Mouse (Mus musculus): ENCODE data around the gene Tapbp.
"Not testable (repeated sequence)": the region's sequence is repeated elsewhere in the genome, so short reads cannot be mapped to it uniquely, and the experiment has no call there.

The Tapbp gene

GRCm38 (mm10) chr17:33915671-33916250 is at the start of gene Tapbp, which contains the start of gene Zbtb22:
TSS of gene Tapbp (plus strand) at chr17:33915899.
TSS of gene Zbtb22 (plus strand) at chr17:33915904.
- no peaks in the 10 kb centered on the region for H3K27me3 ChIP-seq (ENCODE audit: insufficient read depth, low read length)
- peak within 1 kb of the TSS; percentile 80 for H3K4me3 ChIP-seq (replicated peaks; ENCODE audit: low read length)
- no peaks in the 10 kb centered on the region for H3K9me3 ChIP-seq (ENCODE audit: low read length)
- peaks cover 87% of the 10 kb centered on the region for H3K4me1 ChIP-seq (replicated peaks; ENCODE audit: low read depth, low read length)
- H3K36me3 ChIP-seq (ENCODE audit: insufficient read depth, low read length) = peaks cover 65% of the 10 kb centered on the region
- no peak for TF ChIP-seq CTCF (conservative IDR thresholded peaks at IDR 0.05; ENCODE audit: low read length)
- TF ChIP-seq NANOG (IDR thresholded peaks at IDR 0.05; ENCODE audit: borderline replicate concordance, low read length) = peak; percentile 40; the same call in 1 of the 2 replicates

- Histone ChIP-seq H3K36me3 (ENCODE audit: insufficient read depth, low read length) (peaks cover 36% of the 10 kb centered on the region), H3K4me3 (replicated peaks; ENCODE audit: low read length) (peak within 1 kb of the TSS; percentile 23; the same call in 1 of the 2 replicates), H3K4me1 (replicated peaks; ENCODE audit: low read depth, low read length) (peaks cover 20% of the 10 kb centered on the region)
- H3K9me3 ChIP-seq (ENCODE audit: low read length); H3K27me3 ChIP-seq (ENCODE audit: insufficient read depth, low read length): not testable (repeated sequence)
These were observed 42.2 kb upstream of the Tapbp start, which contains the start of gene Gm7029 for GRCm38 (mm10) chr17:33873537-33873936. TSS of gene Gm7029 (plus strand) at chr17:33873837.

DNA sequence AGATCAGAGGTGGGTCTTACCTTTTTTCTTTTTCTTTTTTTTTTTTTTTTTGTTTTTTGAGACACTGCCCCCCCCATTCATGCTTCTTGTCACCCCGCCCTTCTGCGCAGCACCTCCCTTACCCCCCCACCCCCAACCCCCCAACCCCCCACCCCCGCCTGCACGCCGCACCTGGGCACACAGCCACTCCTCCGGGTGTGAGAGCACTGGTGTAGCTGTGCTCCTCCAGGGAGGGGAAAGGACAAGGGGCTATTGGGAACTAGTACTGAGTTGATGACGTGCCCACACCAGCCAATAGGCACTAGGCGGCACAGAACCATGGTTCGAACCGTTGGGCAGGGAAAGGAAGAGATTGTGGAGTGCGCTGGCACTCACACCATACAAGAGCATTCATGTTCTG is 41.3 kb upstream of the Tapbp start:
- Histone ChIP-seq H3K9me3 (ENCODE audit: low read length) (no peaks in the 10 kb centered on the region), H3K4me3 (replicated peaks; ENCODE audit: low read length) (peak overlapping the region; percentile 23; the same call in 1 of the 2 replicates), H3K4me1 (replicated peaks; ENCODE audit: low read depth, low read length) (peaks cover 20% of the 10 kb centered on the region), H3K36me3 (ENCODE audit: insufficient read depth, low read length) (peaks cover 45% of the 10 kb centered on the region), H3K27me3 (ENCODE audit: insufficient read depth, low read length) (no peaks in the 10 kb centered on the region)
- no peak for TF ChIP-seq POU5F1 (IDR thresholded peaks at IDR 0.05; ENCODE audit: borderline replicate concordance, low read length)
- no peak for TF ChIP-seq CTCF (conservative IDR thresholded peaks at IDR 0.05; ENCODE audit: low read length)
- TF ChIP-seq NANOG (IDR thresholded peaks at IDR 0.05; ENCODE audit: borderline replicate concordance, low read length) = no peak

- H3K36me3 ChIP-seq (ENCODE audit: insufficient read depth, low read length) = peaks cover 59% of the 10 kb centered on the region
These were observed 39.9 kb upstream of the Tapbp start for GRCm38 (mm10) chr17:33875797-33876196.

DNA sequence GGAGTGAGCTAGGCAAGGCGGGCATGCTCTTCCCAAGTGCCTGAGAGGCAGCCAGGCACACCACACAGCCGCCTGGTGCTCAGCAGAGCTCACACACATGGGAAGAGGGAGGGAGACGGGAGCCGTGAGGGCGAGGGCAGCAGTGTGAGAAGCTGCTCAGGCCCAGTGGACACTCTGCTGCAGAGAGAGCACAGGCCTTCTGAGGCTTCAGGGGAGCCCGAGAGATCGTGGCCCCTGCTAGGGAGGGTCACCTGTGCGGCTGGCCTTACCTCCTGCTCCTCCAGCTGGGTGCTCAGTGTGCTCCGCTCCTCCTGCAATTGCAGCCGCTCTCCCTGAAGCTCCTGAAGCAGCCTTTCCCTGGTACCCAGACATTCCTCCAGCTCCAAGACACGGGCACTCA is 31.4 kb upstream of the Tapbp start:
- H3K4me3 ChIP-seq (replicated peaks; ENCODE audit: low read length) = 0 out of 2 replicates have a peak overlapping the region, but pooled peaks have one; percentile 37
- not testable (repeated sequence) for H3K9me3 ChIP-seq (ENCODE audit: low read length); H3K27me3 ChIP-seq (ENCODE audit: insufficient read depth, low read length)

More at GRCm38 (mm10) chr17:33875797-33876196, 39.9 kb upstream of the Tapbp start:
- not testable (repeated sequence) for H3K4me3 ChIP-seq (replicated peaks; ENCODE audit: low read length); H3K27me3 ChIP-seq (ENCODE audit: insufficient read depth, low read length); H3K9me3 ChIP-seq (ENCODE audit: low read length)
- H3K4me1 ChIP-seq (replicated peaks; ENCODE audit: low read depth, low read length) = peaks cover 22% of the 10 kb centered on the region
- peak; percentile 12; the same call in 1 of the 2 replicates for TF ChIP-seq CTCF (conservative IDR thresholded peaks at IDR 0.05; ENCODE audit: low read length)

DNA sequence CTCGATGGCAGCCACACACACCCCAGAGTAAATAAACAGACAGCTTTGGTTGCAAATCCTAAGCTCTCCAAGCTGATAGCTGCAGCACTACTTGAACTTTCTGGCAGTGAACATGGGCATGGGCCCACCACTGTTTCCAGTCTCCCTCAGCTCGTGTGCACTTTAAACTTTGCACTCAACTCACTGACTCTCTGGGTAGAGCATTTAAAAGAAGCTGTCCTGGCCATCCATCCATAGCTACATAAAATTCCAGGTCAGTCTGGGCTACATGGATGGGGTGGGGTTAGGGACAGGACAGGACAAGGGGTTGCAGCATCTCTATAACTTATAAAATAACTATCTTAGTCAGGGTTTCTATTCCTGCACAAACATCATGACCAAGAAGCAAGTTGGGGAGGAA is 27.9 kb upstream of the Tapbp start:
- H3K27me3 ChIP-seq (ENCODE audit: insufficient read depth, low read length); H3K9me3 ChIP-seq (ENCODE audit: low read length): not testable (repeated sequence)
- Histone ChIP-seq H3K36me3 (ENCODE audit: insufficient read depth, low read length) (peaks cover 55% of the 10 kb centered on the region), H3K4me3 (replicated peaks; ENCODE audit: low read length) (peak overlapping the region; percentile 89), H3K4me1 (replicated peaks; ENCODE audit: low read depth, low read length) (peaks cover 65% of the 10 kb centered on the region)

More for the DNA sequence above, 31.4 kb upstream of the Tapbp start:
- H3K36me3 ChIP-seq (ENCODE audit: insufficient read depth, low read length) = peaks cover 88% of the 10 kb centered on the region
- peaks cover 67% of the 10 kb centered on the region for H3K4me1 ChIP-seq (replicated peaks; ENCODE audit: low read depth, low read length)

- not testable (repeated sequence) for H3K9me3 ChIP-seq (ENCODE audit: low read length); H3K27me3 ChIP-seq (ENCODE audit: insufficient read depth, low read length)
- peaks cover 66% of the 10 kb centered on the region for H3K4me1 ChIP-seq (replicated peaks; ENCODE audit: low read depth, low read length)
- peaks cover 50% of the 10 kb centered on the region for H3K36me3 ChIP-seq (ENCODE audit: insufficient read depth, low read length)
- H3K4me3 ChIP-seq (replicated peaks; ENCODE audit: low read length) = peak overlapping the region; percentile 89
These were observed 27.5 kb upstream of the Tapbp start for GRCm38 (mm10) chr17:33888230-33888629.

- H3K9me3 ChIP-seq (ENCODE audit: low read length); H3K27me3 ChIP-seq (ENCODE audit: insufficient read depth, low read length): not testable (repeated sequence)
- Histone ChIP-seq H3K36me3 (ENCODE audit: insufficient read depth, low read length) (peaks cover 37% of the 10 kb centered on the region), H3K4me3 (replicated peaks; ENCODE audit: low read length) (peak overlapping the region; percentile 89), H3K4me1 (replicated peaks; ENCODE audit: low read depth, low read length) (peaks cover 72% of the 10 kb centered on the region)
These were observed 25.7 kb upstream of the Tapbp start for GRCm38 (mm10) chr17:33889941-33890532.

DNA sequence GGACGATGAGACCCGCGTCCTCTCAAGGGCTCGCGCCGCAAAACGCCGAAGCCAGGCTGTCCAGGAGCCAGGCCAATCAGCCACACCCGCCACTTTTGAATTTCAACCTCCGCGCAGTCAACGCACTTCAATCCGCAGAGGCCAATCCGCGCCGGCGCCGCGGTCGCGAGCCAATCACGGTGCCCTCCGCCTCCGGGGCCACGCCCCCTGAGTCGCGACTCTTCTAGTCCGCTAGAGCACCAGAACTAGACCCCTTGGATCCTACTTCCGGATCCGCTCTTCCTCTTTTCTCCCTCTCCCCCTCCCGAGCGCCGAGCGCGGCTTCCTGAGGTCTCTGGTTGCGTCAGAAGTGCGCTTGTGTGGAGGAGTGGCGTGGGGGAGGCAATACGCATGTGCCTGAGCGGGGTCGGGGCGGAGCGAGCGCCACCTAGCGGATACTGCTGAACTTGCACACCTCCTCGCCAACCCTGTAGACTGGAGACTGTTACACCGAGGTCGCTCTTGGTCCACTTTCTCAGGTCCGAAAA is 25.1 kb upstream of the Tapbp start, which contains the start of gene Kifc1:
Gene Kifc1 (minus strand): TSS at position 129 of the 527 bp plus-strand sequence.
- TF ChIP-seq NANOG (IDR thresholded peaks at IDR 0.05; ENCODE audit: borderline replicate concordance, low read length) (no peak), POU5F1 (IDR thresholded peaks at IDR 0.05; ENCODE audit: borderline replicate concordance, low read length) (no peak), CTCF (conservative IDR thresholded peaks at IDR 0.05; ENCODE audit: low read length) (peak; percentile 89)

More for the DNA sequence above, 25.1 kb upstream of the Tapbp start, which contains the start of gene Kifc1:
- Histone ChIP-seq H3K36me3 (ENCODE audit: insufficient read depth, low read length) (peaks cover 33% of the 10 kb centered on the region), H3K4me3 (replicated peaks; ENCODE audit: low read length) (peak within 1 kb of the TSS; percentile 89), H3K27me3 (ENCODE audit: insufficient read depth, low read length) (no peaks in the 10 kb centered on the region), H3K4me1 (replicated peaks; ENCODE audit: low read depth, low read length) (peaks cover 73% of the 10 kb centered on the region), H3K9me3 (ENCODE audit: low read length) (no peaks in the 10 kb centered on the region)

Measured in E14TG2a.4 (cell line).